30 mouse cellular contexts compared by ENCODE assay signal in the genomic region with DNA sequence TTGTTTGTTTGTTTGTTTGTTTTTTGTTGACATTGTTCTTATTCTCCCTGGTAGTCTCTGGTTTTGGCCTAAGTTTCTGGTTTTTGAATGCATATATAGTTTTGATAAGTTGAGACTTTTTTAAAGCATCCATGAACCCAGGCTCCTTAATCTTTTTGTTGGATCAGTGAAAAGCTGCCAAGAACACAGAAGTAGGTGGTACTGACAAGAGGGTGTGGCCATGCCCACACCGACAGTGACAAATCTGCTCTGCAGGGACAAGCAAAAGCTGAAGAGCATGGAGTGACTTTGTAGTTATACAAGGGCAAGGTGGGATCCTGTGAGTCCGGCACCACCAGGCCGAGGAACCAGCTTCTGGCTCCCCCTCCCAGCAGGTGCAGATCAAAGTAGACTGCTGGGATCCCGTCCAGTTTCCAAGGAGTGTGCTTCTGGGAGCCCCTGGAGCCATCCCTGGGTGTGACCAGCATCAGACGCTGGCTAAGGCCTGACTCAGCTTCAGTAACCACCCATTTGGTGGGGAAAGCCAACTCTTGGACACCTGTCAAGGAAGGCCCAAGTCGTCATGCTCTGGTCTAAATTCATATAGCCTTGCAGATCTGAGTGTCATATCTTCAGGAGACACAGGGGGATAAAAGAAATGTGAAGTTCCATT. TPM values are rescaled to one million over a fixed set of nuclear protein-coding genes. Genes with fewer than 3 reads are reported as not detected.
DNase-seq lines count a peak whose midpoint lies in the region; ATAC-seq lines count a peak whose summit lies in the region.
"Had no signal": no experiment of that assay in that cellular context is flagged by ENCODE, and none has a peak within 500 bp of the region (broad histone marks: within the 10 kb centered on the region; RNA-seq: fewer than 3 reads in every experiment).

No protein-coding gene starts in this region.

- no peak overlapping the region for H3K9ac ChIP-seq in liver, embryonic 16.5 days (ENCODE audit: low read depth, low read length)
- H3K9ac ChIP-seq in intestine, embryonic 16.5 days (ENCODE audit: low read depth, low read length) = no peak overlapping the region
- H3K9ac ChIP-seq: embryonic facial prominence, embryonic 13.5 days; hindbrain, embryonic 14.5 days; midbrain, embryonic 15.5 days; neural tube, embryonic 13.5 days had no signal

- peaks cover 74% of the 10 kb centered on the region for H3K4me1 ChIP-seq in erythroblast, embryonic 14.5 days (ENCODE audit: control insufficient read depth)
- H3K4me1 ChIP-seq in liver, embryonic 16.5 days (ENCODE audit: control insufficient read depth, low read depth, low read length) = peaks cover 49% of the 10 kb centered on the region
- no peaks in the 10 kb centered on the region for H3K4me1 ChIP-seq in intestine, embryonic 16.5 days (ENCODE audit: control insufficient read depth, insufficient read depth, low read length)
- H3K4me1 ChIP-seq: embryonic facial prominence, embryonic 13.5 days; midbrain, embryonic 15.5 days; neural tube, embryonic 13.5 days had no signal

- WGBS in liver, embryonic 16.5 days (ENCODE audit: insufficient replicate concordance) = 48% methylated on average over 6 of the region's 6 CpGs
- WGBS in intestine, embryonic 16.5 days = 55% methylated on average over 6 of the region's 6 CpGs

- no peaks in the 10 kb centered on the region for H3K27me3 ChIP-seq in erythroblast, embryonic 14.5 days (ENCODE audit: control insufficient read depth)
- no peaks in the 10 kb centered on the region for H3K27me3 ChIP-seq in liver, embryonic 16.5 days (ENCODE audit: control insufficient read depth, insufficient read depth, low read depth, low read length)
- H3K27me3 ChIP-seq in intestine, embryonic 16.5 days (replicated peaks; ENCODE audit: control insufficient read depth, insufficient read depth, low read length) = no peaks in the 10 kb centered on the region
- H3K27me3 ChIP-seq: embryonic facial prominence, embryonic 13.5 days; midbrain, embryonic 15.5 days; neural tube, embryonic 13.5 days had no signal

- peak overlapping the region; percentile 27 for H3K4me3 ChIP-seq in erythroblast, embryonic 14.5 days (replicated peaks)
- H3K4me3 ChIP-seq in liver, embryonic 16.5 days (ENCODE audit: low read depth, low read length) = no peak overlapping the region
- no peak overlapping the region for H3K4me3 ChIP-seq in intestine, embryonic 16.5 days (ENCODE audit: low read length)
- H3K4me3 ChIP-seq: embryonic facial prominence, embryonic 13.5 days; midbrain, embryonic 15.5 days; neural tube, embryonic 13.5 days had no signal

- no peaks in the 10 kb centered on the region for H3K9me3 ChIP-seq in erythroblast, embryonic 14.5 days (ENCODE audit: control insufficient read depth, low read length)
- no peaks in the 10 kb centered on the region for H3K9me3 ChIP-seq in liver, embryonic 16.5 days (replicated peaks; ENCODE audit: control insufficient read depth, low read length)
- no peaks in the 10 kb centered on the region for H3K9me3 ChIP-seq in intestine, embryonic 16.5 days (ENCODE audit: control insufficient read depth, low read length)
- H3K9me3 ChIP-seq: embryonic facial prominence, embryonic 13.5 days; midbrain, embryonic 15.5 days; neural tube, embryonic 13.5 days had no signal

- H3K36me3 ChIP-seq in erythroblast, embryonic 14.5 days (ENCODE audit: control insufficient read depth) = no peaks in the 10 kb centered on the region
- H3K36me3 ChIP-seq in liver, embryonic 16.5 days (ENCODE audit: control insufficient read depth, insufficient read depth) = no peaks in the 10 kb centered on the region
- no peaks in the 10 kb centered on the region for H3K36me3 ChIP-seq in intestine, embryonic 16.5 days (ENCODE audit: control insufficient read depth, insufficient read depth, low read length)
- H3K36me3 ChIP-seq: embryonic facial prominence, embryonic 13.5 days; midbrain, embryonic 15.5 days; neural tube, embryonic 13.5 days had no signal

- peak overlapping the region; percentile 87 for H3K27ac ChIP-seq in liver, embryonic 16.5 days (ENCODE audit: low read length)
- no peak overlapping the region for H3K27ac ChIP-seq in intestine, embryonic 16.5 days (ENCODE audit: low read length)
- H3K27ac ChIP-seq: embryonic facial prominence, embryonic 13.5 days; hindbrain, embryonic 14.5 days; midbrain, embryonic 15.5 days; neural tube, embryonic 13.5 days had no signal

- DNase-seq in 3134 (ENCODE audit: extremely low read depth, insufficient read length, low spot score) = peak; percentile 82
- peak; percentile 43 for DNase-seq in 3T3-L1 (ENCODE audit: low read depth, low spot score)
- no peak for DNase-seq in thymus, postnatal 10 days (ENCODE audit: low spot score in 2 of 2)
- no peak for DNase-seq in natural killer cell, adult 2 months (ENCODE audit: low spot score in 2 of 2)
- DNase-seq: adrenal gland, postnatal 25 days; cerebellum, adult 11 months; cerebellum, adult 9-11 months; embryo, embryonic 11 days; heart, postnatal 4 days; kidney, adult 9 months; kidney, postnatal 25 days; layer of hippocampus, postnatal 36 days; lung, adult 2 months; lung, postnatal 14 days; retina, postnatal 1 day; right cerebral cortex, postnatal 4 days; thymus, adult 2 months had no signal

- H3K4me2 ChIP-seq in liver, embryonic 16.5 days (ENCODE audit: low read depth, low read length) = peak overlapping the region; percentile 38; the same call in 1 of the 2 replicates
- H3K4me2 ChIP-seq in intestine, embryonic 16.5 days (ENCODE audit: low read depth, low read length) = no peak overlapping the region
- H3K4me2 ChIP-seq: embryonic facial prominence, embryonic 13.5 days; hindbrain, embryonic 14.5 days; midbrain, embryonic 15.5 days; neural tube, embryonic 13.5 days had no signal

- peak; percentile 43 for ATAC-seq in liver, embryonic 16.5 days (ENCODE audit: low read depth)
- ATAC-seq in intestine, embryonic 16.5 days = no peak
- ATAC-seq: CD4-positive, CD25-positive, alpha-beta regulatory T cell, adult 4 months; forebrain, embryonic 16.5 days; inflammation-experienced regulatory T-cells, adult 6 months; midbrain, embryonic 15.5 days had no signal

RNA-seq across cellular contexts. Expression of a gene that starts 11.9 kb away (rescaled TPM):
- 0.01 and 0.17 TPM in 2 replicates for polyA plus RNA-seq in erythroblast, embryonic 14.5 days (2012)
- 3.0 and 3.2 TPM in 2 replicates for polyA plus RNA-seq in liver, embryonic 16.5 days (2015; fragmentation: Nextera tagmentation; extraction: Ambion mirVana)
- 6.8 and 8.2 TPM in 2 replicates for polyA plus RNA-seq in intestine, embryonic 16.5 days (2015; fragmentation: Nextera tagmentation; extraction: Ambion mirVana)

RNA-seq across cellular contexts. Expression of a gene that starts 26.3 kb away (rescaled TPM):
- polyA plus RNA-seq in erythroblast, embryonic 14.5 days (2012) = not detected in 2 replicates
- 0.27 and 0.67 TPM in 2 replicates for polyA plus RNA-seq in liver, embryonic 16.5 days (2015; fragmentation: Nextera tagmentation; extraction: Ambion mirVana)
- polyA plus RNA-seq in intestine, embryonic 16.5 days (2015; fragmentation: Nextera tagmentation; extraction: Ambion mirVana) = 5.5 and 6.3 TPM in 2 replicates
- polyA plus RNA-seq: CD4-positive, CD25-positive, alpha-beta regulatory T cell, adult 4 months; embryonic facial prominence, embryonic 13.5 days; forebrain, embryonic 16.5 days; heart, embryonic 16.5 days; hindbrain, embryonic 14.5 days; inflammation-experienced regulatory T-cells, adult 6 months; limb, embryonic 11.5 days; midbrain, embryonic 15.5 days; neural tube, embryonic 13.5 days; urinary bladder, adult 2 months had no signal

RNA-seq across cellular contexts. Expression of a gene that starts 41.8 kb away (rescaled TPM):
- polyA plus RNA-seq in erythroblast, embryonic 14.5 days (2012) = not detected in 2 replicates
- 0.18 and 0.19 TPM in 2 replicates for polyA plus RNA-seq in liver, embryonic 16.5 days (2015; fragmentation: Nextera tagmentation; extraction: Ambion mirVana)
- 5.4 and 5.5 TPM in 2 replicates for polyA plus RNA-seq in intestine, embryonic 16.5 days (2015; fragmentation: Nextera tagmentation; extraction: Ambion mirVana)
- polyA plus RNA-seq: CD4-positive, CD25-positive, alpha-beta regulatory T cell, adult 4 months had no signal

Comparison
In these comparisons a context has a peak if more than half of its experiments do, and no peak if none do; other contexts are left out.
1. DNase-seq: peak in 3134 (single experiment) and 3T3-L1 (single experiment); none in thymus, postnatal 10 days (0 of 2) and natural killer cell, adult 2 months (0 of 2).